ENCODE assay signal across 29 mouse cellular contexts in genomic region chr2:70835209-70835608, GRCm38 (mm10). TPM values are rescaled to one million over a fixed set of nuclear protein-coding genes. Genes with fewer than 3 reads are reported as not detected.
DNase-seq lines count a peak whose midpoint lies in the region; ATAC-seq and TF ChIP-seq lines count a peak whose summit lies in the region.
"Had no signal": no experiment of that assay in that cellular context is flagged by ENCODE, and none has a peak within 500 bp of the region (broad histone marks: within the 10 kb centered on the region; RNA-seq: fewer than 3 reads in every experiment).

No protein-coding gene starts in this region.

- no peaks in the 10 kb centered on the region for H3K36me3 ChIP-seq in heart, postnatal 0 days (replicated peaks; ENCODE audit: control insufficient read depth, insufficient read depth, low read length)
- no peaks in the 10 kb centered on the region for H3K36me3 ChIP-seq in liver, postnatal 0 days (replicated peaks; ENCODE audit: insufficient read depth, low read length)
- H3K36me3 ChIP-seq: embryonic facial prominence, embryonic 10.5 days; embryonic facial prominence, embryonic 13.5 days; forebrain, embryonic 12.5 days; forebrain, embryonic 15.5 days; heart, embryonic 10.5 days; heart, embryonic 13.5 days; hindbrain, embryonic 10.5 days; hindbrain, embryonic 13.5 days had no signal

- H3K4me3 ChIP-seq in heart, postnatal 0 days (ENCODE audit: low read depth, low read length): no peak overlapping the region
- H3K4me3 ChIP-seq in liver, postnatal 0 days (ENCODE audit: low read depth, low read length): no peak overlapping the region
- H3K4me3 ChIP-seq: embryonic facial prominence, embryonic 10.5 days; embryonic facial prominence, embryonic 13.5 days; erythroblast, embryonic 14.5 days; forebrain, embryonic 12.5 days; forebrain, embryonic 15.5 days; heart, embryonic 10.5 days; heart, embryonic 13.5 days; hindbrain, embryonic 10.5 days; hindbrain, embryonic 13.5 days had no signal

- no peak for TF ChIP-seq EP300 in heart, postnatal 0 days (IDR thresholded peaks at IDR 0.05; ENCODE audit: low read depth)
- no peak for TF ChIP-seq EP300 in liver, postnatal 0 days (IDR thresholded peaks at IDR 0.05; ENCODE audit: low read depth)

- intact Hi-C loops in heart, postnatal 10 days (cut with DNase I): no loop called here

- ATAC-seq in heart, postnatal 0 days (ENCODE audit: insufficient read depth, low read depth): no peak
- no peak for ATAC-seq in liver, postnatal 0 days
- peak; percentile 58 for ATAC-seq in CD4-positive, CD25-positive, alpha-beta regulatory T cell, adult 4 months
- ATAC-seq in inflammation-experienced regulatory T-cells, adult 6 months: peak; percentile 55
- ATAC-seq: forebrain, embryonic 15.5 days; hindbrain, embryonic 16.5 days; Patski had no signal

- no peaks in the 10 kb centered on the region for H3K27me3 ChIP-seq in heart, postnatal 0 days (ENCODE audit: control insufficient read depth, insufficient read depth, low read length)
- no peaks in the 10 kb centered on the region for H3K27me3 ChIP-seq in liver, postnatal 0 days (ENCODE audit: insufficient read depth, low read length)
- H3K27me3 ChIP-seq: embryonic facial prominence, embryonic 13.5 days; forebrain, embryonic 12.5 days; forebrain, embryonic 15.5 days; heart, embryonic 13.5 days; hindbrain, embryonic 13.5 days; Patski had no signal

- TF ChIP-seq CTCF in heart, postnatal 0 days (IDR thresholded peaks at IDR 0.05; ENCODE audit: low read depth): no peak
- TF ChIP-seq CTCF in liver, postnatal 0 days (IDR thresholded peaks at IDR 0.05; ENCODE audit: low read depth): no peak

- peak overlapping the region; percentile 20; the same call in 1 of the 2 replicates for H3K4me2 ChIP-seq in heart, postnatal 0 days (ENCODE audit: low read depth, low read length)
- H3K4me2 ChIP-seq in liver, postnatal 0 days (ENCODE audit: low read depth, low read length): peak overlapping the region; percentile 23
- H3K4me2 ChIP-seq: embryonic facial prominence, embryonic 13.5 days; forebrain, embryonic 12.5 days; forebrain, embryonic 15.5 days; heart, embryonic 13.5 days; hindbrain, embryonic 13.5 days had no signal

- no peak overlapping the region for H3K27ac ChIP-seq in heart, postnatal 0 days (ENCODE audit: low read depth)
- no peak overlapping the region for H3K27ac ChIP-seq in liver, postnatal 0 days (ENCODE audit: low read depth)
- H3K27ac ChIP-seq: embryonic facial prominence, embryonic 10.5 days; embryonic facial prominence, embryonic 13.5 days; forebrain, embryonic 12.5 days; forebrain, embryonic 15.5 days; heart, embryonic 10.5 days; heart, embryonic 13.5 days; hindbrain, embryonic 10.5 days; hindbrain, embryonic 13.5 days had no signal

- DNase-seq in heart, postnatal 0 days (ENCODE audit: low spot score): no peak
- DNase-seq in heart, postnatal 10 days: no peak
- no peak for DNase-seq in liver, postnatal 0 days
- DNase-seq in liver (no peak), MN1 (ENCODE audit: low spot score) (no peak)
- DNase-seq in kidney, adult 9 months: no peak
- DNase-seq: adrenal gland, adult 8-10 months; adrenal gland, postnatal 25 days; cerebellum, adult 11-12 months; cerebellum, adult 8-10 months; cerebellum, postnatal 10 days; cerebellum, postnatal 36 days; embryo, embryonic 11 days; gastrocnemius, postnatal 25 days; heart, adult 18-20 months; heart, postnatal 36 days had no signal

- H3K9ac ChIP-seq in heart, postnatal 0 days (replicated peaks; ENCODE audit: low read depth, low read length): no peak overlapping the region
- H3K9ac ChIP-seq in liver, postnatal 0 days (replicated peaks): no peak overlapping the region
- H3K9ac ChIP-seq: embryonic facial prominence, embryonic 13.5 days; forebrain, embryonic 12.5 days; forebrain, embryonic 15.5 days; heart, embryonic 13.5 days; hindbrain, embryonic 13.5 days had no signal

- H3K9me3 ChIP-seq in heart, postnatal 0 days (replicated peaks; ENCODE audit: control insufficient read depth, low read length): no peaks in the 10 kb centered on the region
- H3K9me3 ChIP-seq in liver, postnatal 0 days (ENCODE audit: low read length): no peaks in the 10 kb centered on the region
- H3K9me3 ChIP-seq: embryonic facial prominence, embryonic 10.5 days; embryonic facial prominence, embryonic 13.5 days; forebrain, embryonic 12.5 days; forebrain, embryonic 15.5 days; heart, embryonic 10.5 days; heart, embryonic 13.5 days; hindbrain, embryonic 10.5 days; hindbrain, embryonic 13.5 days had no signal

- 80% methylated on average over 2 of the region's 2 CpGs for WGBS in heart, postnatal 0 days
- WGBS in liver, postnatal 0 days (ENCODE audit: insufficient replicate concordance): 63% methylated on average over 2 of the region's 2 CpGs

- peaks cover 4% of the 10 kb centered on the region; the same call in 1 of the 2 replicates for H3K4me1 ChIP-seq in heart, postnatal 0 days (ENCODE audit: control insufficient read depth, insufficient read depth)
- peaks cover 29% of the 10 kb centered on the region for H3K4me1 ChIP-seq in liver, postnatal 0 days (ENCODE audit: insufficient read depth)
- H3K4me1 ChIP-seq: embryonic facial prominence, embryonic 13.5 days; forebrain, embryonic 15.5 days; hindbrain, embryonic 13.5 days had no signal

RNA-seq across cellular contexts. Expression of gene Tlk1, which starts 9.7 kb away (rescaled TPM):
- 24.7 and 32.6 TPM in 2 replicates for total RNA-seq in heart, postnatal 0 days (2014; rRNA removed; ENCODE audit: low replicate concordance)
- 16.6 and 17.9 TPM in 2 replicates for polyA plus RNA-seq in heart, postnatal 0 days (2015; fragmentation: Nextera tagmentation; extraction: Ambion mirVana)
- 10 to 100 TPM; 45.9 to 47.3 TPM for total RNA-seq in heart, postnatal 10 days (2021)
- 23.2 and 25.3 TPM in 2 replicates for polyA plus RNA-seq in liver, postnatal 0 days (2015; fragmentation: Nextera tagmentation; extraction: Ambion mirVana)
- 10 to 100 TPM; 41.7 to 42.6 TPM for polyA plus RNA-seq in CD4-positive, CD25-positive, alpha-beta regulatory T cell, adult 4 months (2017; shearing (Covaris generic))
- polyA plus RNA-seq in inflammation-experienced regulatory T-cells, adult 6 months (2017; shearing (Covaris generic)): 10 to 100 TPM; 30.5 to 45.3 (median 44.1) TPM

Comparison
In these comparisons a context has a peak if more than half of its experiments do, and no peak if none do; other contexts are left out.
1. ATAC-seq: peak in CD4-positive, CD25-positive, alpha-beta regulatory T cell, adult 4 months (single experiment) and inflammation-experienced regulatory T-cells, adult 6 months (single experiment); none in heart, postnatal 0 days (single experiment) and liver, postnatal 0 days (single experiment).